Mouse (Mus musculus): ENCODE measurements around the gene Nfia. TPM values are rescaled to one million over a fixed set of nuclear protein-coding genes. Genes with fewer than 3 reads are reported as not detected.

Nfia gene
- polyA plus RNA-seq, 1 experiment: not detected

DNA sequence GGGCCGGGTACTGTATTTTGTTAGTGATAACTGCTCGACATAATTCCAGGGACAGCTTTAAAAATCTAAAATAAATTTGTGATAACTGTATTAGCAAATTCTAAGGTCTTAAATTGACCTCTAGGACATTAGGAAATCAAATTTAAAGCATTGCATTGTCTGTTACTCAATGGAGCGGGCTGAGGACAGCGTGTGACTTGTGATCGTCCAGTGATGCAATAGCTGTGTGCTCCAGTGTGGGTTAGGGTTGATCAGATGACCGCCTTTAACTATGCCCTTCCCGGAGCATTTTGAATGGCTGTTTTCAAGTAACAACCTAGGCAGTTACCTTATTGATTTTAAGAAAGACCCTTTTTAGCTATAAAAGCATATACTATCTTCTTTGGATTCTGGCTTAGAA lies 42.0 kb downstream of the Nfia start:
- H3K27ac ChIP-seq (ENCODE audit: insufficient read depth, low read depth, low read length): no peak overlapping the region
- no peaks in the 10 kb centered on the region for H3K4me1 ChIP-seq (ENCODE audit: control insufficient read depth, insufficient read depth, low read length)
- H3K4me3 ChIP-seq (ENCODE audit: insufficient read depth, low read depth, low read length): no peak overlapping the region
- TF ChIP-seq CTCF (IDR thresholded peaks at IDR 0.05; ENCODE audit: insufficient read depth, low read depth, low read length): no peak
- no peak for TF ChIP-seq POLR2A (IDR thresholded peaks at IDR 0.05; ENCODE audit: insufficient read depth, low read depth, low read length)
- WGBS: 88% methylated on average over 7 of the region's 7 CpGs

DNA sequence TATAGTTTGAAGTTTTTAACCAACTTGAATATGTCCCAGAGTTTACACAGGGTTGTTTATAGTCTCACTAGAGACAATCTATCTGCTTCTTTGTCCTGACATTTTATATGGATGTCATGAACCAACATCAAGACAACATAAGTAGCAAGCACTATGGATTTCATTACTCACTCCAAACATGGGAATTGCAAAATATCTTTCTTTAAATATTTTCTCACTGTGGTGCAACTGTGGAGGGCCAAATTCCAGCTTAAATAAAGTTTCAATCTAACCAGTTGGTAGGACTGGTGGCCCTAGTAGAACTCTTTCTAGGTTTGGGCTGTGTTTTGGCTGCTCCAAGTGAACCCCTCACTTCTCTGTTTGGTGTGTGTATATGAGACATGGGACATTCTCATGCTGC lies 43.5 kb downstream of the Nfia start:
- Histone ChIP-seq H3K4me1 (ENCODE audit: control insufficient read depth, insufficient read depth, low read length) (no peaks in the 10 kb centered on the region), H3K27ac (ENCODE audit: insufficient read depth, low read depth, low read length) (no peak overlapping the region), H3K4me3 (ENCODE audit: insufficient read depth, low read depth, low read length) (no peak overlapping the region)
- no peak for TF ChIP-seq CTCF (IDR thresholded peaks at IDR 0.05; ENCODE audit: insufficient read depth, low read depth, low read length)
- TF ChIP-seq POLR2A (IDR thresholded peaks at IDR 0.05; ENCODE audit: insufficient read depth, low read depth, low read length): no peak

DNA sequence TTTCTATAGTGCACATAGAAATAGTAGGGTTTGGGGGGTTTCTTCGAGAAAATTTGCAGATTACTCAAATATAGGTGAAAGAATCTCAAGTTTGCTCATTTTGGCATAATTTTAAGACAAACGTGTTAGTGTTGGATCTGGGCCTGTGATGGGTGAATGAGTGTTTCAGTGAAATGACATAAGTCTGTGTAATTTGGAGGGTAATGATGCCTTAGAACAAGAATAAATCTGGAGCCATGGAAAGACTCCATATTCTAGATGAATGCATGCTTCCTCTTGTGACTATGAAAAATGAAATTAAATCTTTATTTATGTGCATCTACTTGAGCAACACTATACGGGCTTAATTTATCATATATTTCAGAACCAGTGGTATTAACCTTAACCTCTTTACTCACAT lies 44.2 kb downstream of the Nfia start:
- TF ChIP-seq POLR2A (IDR thresholded peaks at IDR 0.05; ENCODE audit: insufficient read depth, low read depth, low read length) (no peak), CTCF (IDR thresholded peaks at IDR 0.05; ENCODE audit: insufficient read depth, low read depth, low read length) (no peak)
- Histone ChIP-seq H3K4me3 (ENCODE audit: insufficient read depth, low read depth, low read length) (no peak overlapping the region), H3K4me1 (ENCODE audit: control insufficient read depth, insufficient read depth, low read length) (no peaks in the 10 kb centered on the region), H3K27ac (ENCODE audit: insufficient read depth, low read depth, low read length) (no peak overlapping the region)
- WGBS: 80% methylated on average over 3 of the region's 3 CpGs

DNA sequence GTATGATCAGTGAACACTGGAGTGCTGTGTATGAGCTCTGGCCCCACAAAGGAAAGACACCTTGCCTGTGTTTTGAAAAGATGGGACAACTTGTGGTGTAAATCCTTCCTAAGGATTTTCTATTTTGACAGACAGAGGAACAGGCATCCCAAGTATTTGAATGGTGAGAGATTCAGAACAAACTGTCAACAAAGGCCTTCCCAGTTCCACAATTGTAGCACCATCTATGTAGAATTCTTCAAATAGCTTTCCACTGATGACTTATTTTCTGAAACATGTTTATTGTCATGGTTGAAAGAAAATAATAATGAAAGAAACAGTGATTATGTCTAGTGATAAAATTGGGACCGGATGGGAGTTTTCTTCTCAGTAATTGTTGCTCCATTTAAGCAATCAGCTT lies 45.2 kb downstream of the Nfia start:
- Histone ChIP-seq H3K4me3 (ENCODE audit: insufficient read depth, low read depth, low read length) (no peak overlapping the region), H3K27ac (ENCODE audit: insufficient read depth, low read depth, low read length) (no peak overlapping the region), H3K4me1 (ENCODE audit: control insufficient read depth, insufficient read depth, low read length) (no peaks in the 10 kb centered on the region)
- TF ChIP-seq CTCF (IDR thresholded peaks at IDR 0.05; ENCODE audit: insufficient read depth, low read depth, low read length): no peak
- no peak for TF ChIP-seq POLR2A (IDR thresholded peaks at IDR 0.05; ENCODE audit: insufficient read depth, low read depth, low read length)
- WGBS: 58% methylated on average over 1 of the region's 1 CpGs

DNA sequence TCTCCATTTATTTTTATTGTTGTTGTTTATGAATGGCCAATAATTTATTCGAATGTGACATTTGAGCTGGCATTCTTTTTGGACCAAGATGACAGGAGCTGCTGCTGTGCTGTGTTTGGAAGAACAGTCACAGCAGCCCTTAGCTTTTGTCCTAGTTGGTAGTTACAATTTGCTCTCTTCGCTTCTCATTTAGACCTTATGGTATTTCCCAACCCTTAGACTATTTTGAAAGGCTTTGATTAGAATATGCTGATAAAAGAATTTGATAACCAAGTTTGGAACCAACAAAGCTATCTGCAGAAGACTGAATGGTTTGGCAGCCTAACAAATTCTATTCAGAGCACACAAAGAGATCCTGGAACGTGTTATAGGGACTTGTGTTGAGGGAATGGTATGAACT lies 46.0 kb downstream of the Nfia start:
- Histone ChIP-seq H3K27ac (ENCODE audit: insufficient read depth, low read depth, low read length) (no peak overlapping the region), H3K4me1 (ENCODE audit: control insufficient read depth, insufficient read depth, low read length) (no peaks in the 10 kb centered on the region), H3K4me3 (ENCODE audit: insufficient read depth, low read depth, low read length) (no peak overlapping the region)
- 80% methylated on average over 3 of the region's 3 CpGs for WGBS
- TF ChIP-seq POLR2A (IDR thresholded peaks at IDR 0.05; ENCODE audit: insufficient read depth, low read depth, low read length): no peak

DNA sequence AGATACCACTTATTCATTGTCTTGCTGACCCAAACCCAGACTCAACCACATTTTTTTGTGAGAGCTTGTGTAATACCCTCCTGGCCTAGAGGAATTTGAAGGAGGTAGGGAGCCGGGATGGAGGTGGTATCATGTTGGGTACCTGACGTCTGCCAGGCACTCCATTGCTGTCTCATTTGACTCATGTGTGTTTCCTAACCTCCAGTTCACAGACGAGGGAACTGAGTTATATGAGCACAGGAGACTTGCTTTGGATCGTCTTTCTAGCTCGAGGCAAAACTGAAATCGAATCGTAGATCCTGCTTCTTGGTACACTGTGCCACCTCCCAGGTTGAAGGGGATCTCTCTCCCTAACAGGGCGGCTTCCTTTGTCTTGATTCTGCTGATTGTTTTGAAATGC lies 46.6 kb downstream of the Nfia start:
- no peaks in the 10 kb centered on the region for H3K4me1 ChIP-seq (ENCODE audit: control insufficient read depth, insufficient read depth, low read length)
- WGBS: 93% methylated on average over 8 of the region's 8 CpGs
- TF ChIP-seq POLR2A (IDR thresholded peaks at IDR 0.05; ENCODE audit: insufficient read depth, low read depth, low read length) (no peak), CTCF (IDR thresholded peaks at IDR 0.05; ENCODE audit: insufficient read depth, low read depth, low read length) (no peak)
- no peak overlapping the region for H3K27ac ChIP-seq (ENCODE audit: insufficient read depth, low read depth, low read length)
- no peak overlapping the region for H3K4me3 ChIP-seq (ENCODE audit: insufficient read depth, low read depth, low read length)

DNA sequence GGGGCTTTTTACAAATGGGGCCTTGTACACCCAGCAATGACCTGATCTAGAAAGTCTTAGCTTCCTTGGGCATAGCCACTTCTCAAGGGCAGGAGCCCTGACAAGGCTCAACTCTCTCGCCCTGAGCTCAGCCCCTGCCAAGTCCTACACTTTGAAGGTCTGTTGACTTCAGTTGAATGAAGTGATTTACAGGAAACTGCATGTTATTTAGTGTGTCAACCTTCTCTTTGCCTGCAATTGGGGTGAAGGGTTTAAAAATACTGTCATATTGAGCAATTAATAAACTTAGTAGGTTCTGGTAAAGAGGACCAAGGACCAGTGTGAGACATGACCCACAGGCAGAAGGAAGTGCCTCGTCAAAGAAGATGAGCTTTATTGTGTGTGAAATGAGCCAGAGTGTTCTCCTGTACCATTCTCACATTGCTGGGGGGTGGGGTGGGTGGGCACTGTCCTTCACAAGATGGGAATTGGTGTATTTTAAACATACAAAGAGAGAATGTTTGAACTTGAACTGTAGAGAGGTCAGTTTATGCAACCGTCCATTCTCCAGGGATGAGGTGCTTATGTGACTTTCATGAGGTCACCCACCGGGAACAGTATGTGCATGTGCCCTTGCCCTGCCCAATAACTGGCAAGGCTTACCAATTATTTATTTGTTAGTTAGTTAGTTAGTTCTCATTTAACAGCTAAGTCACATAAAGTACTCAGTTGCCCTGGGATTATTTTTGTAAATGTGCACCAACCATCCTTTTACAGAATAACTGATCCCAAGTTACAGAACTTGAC lies 48.1 kb downstream of the Nfia start:
- TF ChIP-seq CTCF (IDR thresholded peaks at IDR 0.05; ENCODE audit: insufficient read depth, low read depth, low read length) (no peak), POLR2A (IDR thresholded peaks at IDR 0.05; ENCODE audit: insufficient read depth, low read depth, low read length) (no peak)
- no peaks in the 10 kb centered on the region for H3K4me1 ChIP-seq (ENCODE audit: control insufficient read depth, insufficient read depth, low read length)
- H3K4me3 ChIP-seq (ENCODE audit: insufficient read depth, low read depth, low read length): no peak overlapping the region
- H3K27ac ChIP-seq (ENCODE audit: insufficient read depth, low read depth, low read length): no peak overlapping the region
- WGBS: 85% methylated on average over 4 of the region's 4 CpGs

GRCm38 (mm10) chr4:97821556-97822251 lies 49.2 kb downstream of the Nfia start:
- Histone ChIP-seq H3K4me1 (ENCODE audit: control insufficient read depth, insufficient read depth, low read length) (no peaks in the 10 kb centered on the region), H3K27ac (ENCODE audit: insufficient read depth, low read depth, low read length) (no peak overlapping the region), H3K4me3 (ENCODE audit: insufficient read depth, low read depth, low read length) (no peak overlapping the region)
- no peak for TF ChIP-seq CTCF (IDR thresholded peaks at IDR 0.05; ENCODE audit: insufficient read depth, low read depth, low read length)
- no peak for TF ChIP-seq POLR2A (IDR thresholded peaks at IDR 0.05; ENCODE audit: insufficient read depth, low read depth, low read length)
- 85% methylated on average over 4 of the region's 4 CpGs for whole genome bisulfite sequencing

- WGBS: 75% methylated on average over 6 of the region's 6 CpGs
- Histone ChIP-seq H3K27ac (ENCODE audit: insufficient read depth, low read depth, low read length) (no peak overlapping the region), H3K4me1 (ENCODE audit: control insufficient read depth, insufficient read depth, low read length) (no peaks in the 10 kb centered on the region), H3K4me3 (ENCODE audit: insufficient read depth, low read depth, low read length) (no peak overlapping the region)
- TF ChIP-seq POLR2A (IDR thresholded peaks at IDR 0.05; ENCODE audit: insufficient read depth, low read depth, low read length) (no peak), CTCF (IDR thresholded peaks at IDR 0.05; ENCODE audit: insufficient read depth, low read depth, low read length) (no peak)
These were observed 51.0 kb downstream of the Nfia start for GRCm38 (mm10) chr4:97823512-97823911.
